Mouse (Mus musculus) brain, embryonic 14.5 days (tissue): ENCODE results near the gene Ttll11. TPM values are rescaled to one million over a fixed set of nuclear protein-coding genes. Genes with fewer than 3 reads are reported as not detected.

ENCODE experiments used
- DNase-seq: peaks from one replicate; pipeline ENCODE4 v3.0.0-alpha.2; 2011; ENCODE audit warnings: low read depth
- CTCF ChIP-seq: fragments of 200-500 bp; IDR thresholded peaks from 2 replicates; pipeline ENCODE4 v1.5.1; 2012; ENCODE audit warnings: inconsistent platforms, mild to moderate bottlenecking, moderate library complexity, borderline replicate concordance; ENCODE audit not compliant: insufficient read depth, insufficient read length; ENCODE audit errors: extremely low read depth
- POLR2A ChIP-seq: fragments of 200-500 bp; IDR thresholded peaks from 2 replicates; pipeline ENCODE4 v1.6.1; 2012; ENCODE audit warnings: mild to moderate bottlenecking, inconsistent platforms, borderline replicate concordance; ENCODE audit not compliant: poor library complexity, insufficient read depth, insufficient read length, severe bottlenecking; ENCODE audit errors: extremely low read depth
- polyA plus RNA-seq: library from polyadenylated mRNA; depleted of rRNA; stranded (reverse); fragments of >200 nt; gene quantifications from 2 replicates; pipeline ENCODE4 v1.2.3, GENCODE M21; 2012

Gene Ttll11
- polyA plus RNA-seq, 1 experiment: 9.3 TPM

DNA sequence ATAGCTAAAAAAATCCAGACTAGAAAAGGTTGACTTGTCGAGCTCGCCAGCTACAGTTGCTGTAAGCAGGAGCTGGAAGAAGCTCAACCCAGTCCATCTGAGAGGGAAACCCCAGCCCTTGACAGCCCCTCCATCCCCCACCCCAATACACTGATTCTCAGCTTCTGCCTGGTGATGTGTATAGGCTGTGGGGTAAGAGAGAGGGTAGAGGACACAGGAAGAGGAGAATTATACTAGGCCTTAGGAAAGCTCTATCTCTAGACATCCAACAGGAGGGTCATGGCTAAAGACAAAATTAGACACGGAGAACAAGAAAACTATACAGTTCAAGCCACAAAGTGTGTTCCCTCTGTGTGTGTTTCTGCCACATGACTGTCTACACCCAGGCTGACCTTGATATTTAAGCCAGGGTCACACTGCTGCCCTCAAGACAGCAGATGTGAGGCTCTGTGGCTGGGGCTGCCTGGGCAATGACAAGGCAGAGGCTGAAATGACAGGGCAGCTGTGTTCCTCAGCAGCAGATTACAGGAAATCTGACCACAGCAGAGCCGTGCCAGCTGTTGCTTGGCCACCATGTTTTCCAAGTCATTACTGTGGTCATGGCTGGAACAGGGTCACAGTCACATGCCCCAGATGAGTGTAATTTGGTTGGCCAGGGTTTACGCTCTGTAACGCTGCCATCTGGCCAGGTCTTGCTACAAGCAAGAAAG, 81.1 kb downstream of the Ttll11 start:
- no peak for TF ChIP-seq CTCF
- no peak for TF ChIP-seq POLR2A
- no peak for DNase-seq

DNA sequence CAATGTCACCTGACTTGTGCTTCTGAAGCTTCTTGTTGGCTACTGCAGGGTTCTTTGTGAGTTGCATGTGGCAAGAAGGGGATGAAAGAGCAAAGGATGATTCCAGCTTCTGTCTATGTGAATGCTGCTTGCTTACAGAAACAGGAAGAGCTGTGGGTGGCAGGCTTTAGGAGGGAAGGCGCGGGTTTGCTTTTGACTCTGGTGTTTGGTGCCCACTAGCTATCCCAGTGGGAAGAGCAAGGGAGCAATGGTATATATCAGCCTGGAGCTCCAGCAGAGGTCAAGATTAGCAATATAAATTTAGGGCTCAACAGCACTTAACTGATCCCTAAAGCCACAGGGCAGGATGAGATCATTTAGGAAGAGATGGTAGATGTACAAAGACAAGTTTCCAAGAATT, 82.6 kb downstream of the Ttll11 start:
- no peak for TF ChIP-seq CTCF
- no peak for TF ChIP-seq POLR2A
- DNase-seq: no peak

DNA sequence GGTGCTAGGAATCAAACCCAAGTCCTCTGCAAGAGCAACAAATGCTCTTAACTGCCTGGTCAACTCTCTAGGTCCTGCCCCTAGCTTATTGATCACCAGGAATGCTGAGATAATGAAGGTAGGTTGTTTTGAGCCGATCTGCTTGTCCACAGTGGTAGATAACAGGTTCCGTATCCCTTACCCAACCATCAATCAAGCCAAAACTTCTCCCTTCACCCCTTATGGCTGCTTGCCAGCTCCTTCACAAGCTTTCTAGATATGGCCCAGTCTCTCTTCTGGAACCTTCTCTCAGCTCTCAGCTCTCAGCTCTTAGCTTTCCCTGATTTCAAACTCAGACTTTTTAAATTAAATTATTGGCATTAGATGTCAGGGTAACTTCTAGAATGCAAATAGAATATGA, 85.2 kb downstream of the Ttll11 start:
- no peak for DNase-seq
- TF ChIP-seq POLR2A (no peak), CTCF (no peak)

DNA sequence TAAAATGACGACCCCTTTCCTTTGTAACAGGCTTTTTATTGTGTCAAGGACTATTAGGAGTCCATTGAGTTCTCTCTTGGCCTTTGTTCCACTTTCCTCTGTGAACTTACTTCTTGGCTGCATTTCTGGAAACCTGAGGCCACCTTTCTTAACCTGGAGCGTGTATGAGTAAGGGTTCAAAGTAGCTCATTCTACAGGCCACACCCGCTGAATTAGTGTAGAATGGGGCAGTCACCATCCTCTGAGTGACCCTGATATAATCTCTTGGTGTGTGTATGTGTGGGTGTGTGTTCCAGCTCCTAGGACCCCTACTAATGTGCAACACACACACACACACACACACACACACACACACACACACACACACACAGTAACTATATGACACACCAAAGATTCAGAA, 89.1 kb downstream of the Ttll11 start:
- no peak for DNase-seq
- no peak for TF ChIP-seq POLR2A
- TF ChIP-seq CTCF: no peak

DNA sequence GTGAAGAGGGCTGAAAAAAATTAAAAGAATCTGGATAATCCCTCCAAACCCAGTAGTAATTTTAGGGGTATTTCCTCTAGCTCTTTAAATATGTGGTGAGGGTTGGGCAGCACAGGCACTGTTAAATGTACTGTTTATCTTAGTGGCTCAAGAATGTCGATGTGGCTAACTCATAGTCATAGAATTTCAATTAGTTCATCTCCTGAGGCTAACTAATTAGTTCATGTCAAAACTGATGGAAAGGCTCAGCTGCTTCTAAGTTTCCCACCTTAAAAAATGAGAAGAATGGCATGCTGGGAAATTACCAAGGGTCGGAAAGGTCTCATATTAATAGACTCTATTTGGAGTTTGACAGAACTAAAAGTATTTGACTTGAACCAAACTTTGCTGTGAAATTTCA, 89.9 kb downstream of the Ttll11 start:
- TF ChIP-seq POLR2A (no peak), CTCF (no peak)
- no peak for DNase-seq

DNA sequence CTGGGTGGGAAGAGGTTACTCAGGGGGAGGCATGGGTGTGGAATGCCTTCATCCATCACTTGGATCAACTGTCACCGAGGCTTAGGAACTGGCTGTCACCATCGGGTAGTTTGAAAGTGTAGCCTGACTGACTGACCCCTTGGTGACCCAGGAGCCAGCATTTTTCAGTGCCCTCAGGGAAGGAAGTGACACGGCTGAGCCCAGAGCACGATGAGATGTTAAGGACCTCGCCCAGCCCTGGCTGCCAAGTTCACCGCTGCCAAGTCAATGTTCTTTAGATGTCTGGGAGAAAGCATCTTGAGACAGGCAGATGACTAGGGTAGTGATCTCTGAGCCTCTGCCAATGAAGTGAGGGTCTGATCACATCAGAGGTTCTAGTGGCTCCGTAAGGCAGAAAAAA, 95.4 kb downstream of the Ttll11 start:
- TF ChIP-seq CTCF: no peak
- no peak for TF ChIP-seq POLR2A

DNA sequence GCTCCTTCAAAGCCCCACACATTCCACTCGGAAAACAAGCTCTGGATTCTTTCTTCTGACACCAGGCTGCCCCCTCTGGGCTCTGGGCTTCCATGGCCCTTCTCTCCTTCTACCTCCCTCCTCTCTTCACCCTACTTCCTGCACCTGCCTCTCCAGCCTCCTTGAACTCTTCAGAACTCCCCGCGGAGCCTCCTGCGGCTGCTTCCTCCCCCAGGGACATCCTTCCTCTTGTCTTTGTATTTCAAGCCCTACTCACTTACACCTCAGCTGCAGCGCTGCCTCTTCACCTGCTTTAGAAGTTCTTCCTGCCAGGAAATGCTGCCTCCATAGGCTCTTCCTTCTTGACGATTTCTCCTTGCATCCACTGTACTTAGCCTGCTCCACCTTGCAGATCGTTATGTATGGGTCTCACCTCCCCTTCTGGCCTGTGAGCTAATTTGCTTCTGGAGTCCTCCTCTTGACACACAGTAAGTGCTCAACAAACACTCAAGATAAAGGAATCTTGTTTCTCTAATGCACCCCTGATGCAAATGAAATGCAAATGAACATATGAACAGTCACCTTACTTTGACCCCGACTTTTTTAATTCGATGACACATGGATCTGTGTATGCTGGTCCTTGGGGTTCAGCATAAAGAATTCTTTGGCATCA, 97.3 kb downstream of the Ttll11 start:
- no peak for DNase-seq
- TF ChIP-seq POLR2A: no peak
- TF ChIP-seq CTCF: no peak

More for the DNA sequence above, 95.4 kb downstream of the Ttll11 start:
- DNase-seq: no peak

DNA sequence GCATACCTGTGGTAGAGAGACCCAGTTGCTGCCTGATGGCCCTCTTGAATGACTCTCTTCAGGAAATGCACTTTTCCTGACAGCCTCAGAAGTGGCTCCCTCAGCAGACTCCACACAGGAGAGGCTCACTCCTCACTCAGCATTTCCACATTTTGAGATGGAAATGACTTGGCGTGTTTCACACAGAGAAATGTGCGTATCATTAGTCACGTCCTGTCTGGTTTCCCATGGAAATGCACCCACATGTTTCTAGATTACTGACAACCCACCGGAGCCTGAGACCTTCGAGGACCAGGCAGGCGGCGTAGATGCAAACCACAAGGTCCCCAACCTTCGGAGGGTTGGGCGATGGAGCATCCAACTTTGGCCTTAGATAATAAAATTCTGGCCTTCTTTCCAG, 97.8 kb downstream of the Ttll11 start:
- no peak for TF ChIP-seq CTCF
- TF ChIP-seq POLR2A: no peak
- no peak for DNase-seq

DNA sequence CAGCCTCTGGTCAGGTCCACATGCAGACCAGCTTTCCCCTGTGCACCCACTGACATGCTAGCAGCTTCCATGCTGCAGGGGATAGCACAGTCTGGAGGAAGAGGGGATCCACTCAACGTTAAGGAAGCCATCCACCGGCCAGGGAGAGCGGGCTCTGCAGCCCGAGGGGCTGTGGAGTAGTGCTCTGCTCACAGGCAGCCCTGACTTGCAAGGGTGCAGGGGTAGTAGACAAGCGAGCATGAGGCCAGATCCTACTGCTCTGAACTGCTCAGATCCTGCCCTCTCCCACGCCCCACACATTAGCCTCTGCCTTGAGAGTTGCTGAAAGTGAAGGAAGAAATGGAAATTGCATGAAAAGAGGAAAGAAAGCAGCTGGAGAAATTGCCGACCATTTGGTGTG, 99.4 kb downstream of the Ttll11 start:
- DNase-seq: no peak
- TF ChIP-seq CTCF (no peak), POLR2A (no peak)

DNA sequence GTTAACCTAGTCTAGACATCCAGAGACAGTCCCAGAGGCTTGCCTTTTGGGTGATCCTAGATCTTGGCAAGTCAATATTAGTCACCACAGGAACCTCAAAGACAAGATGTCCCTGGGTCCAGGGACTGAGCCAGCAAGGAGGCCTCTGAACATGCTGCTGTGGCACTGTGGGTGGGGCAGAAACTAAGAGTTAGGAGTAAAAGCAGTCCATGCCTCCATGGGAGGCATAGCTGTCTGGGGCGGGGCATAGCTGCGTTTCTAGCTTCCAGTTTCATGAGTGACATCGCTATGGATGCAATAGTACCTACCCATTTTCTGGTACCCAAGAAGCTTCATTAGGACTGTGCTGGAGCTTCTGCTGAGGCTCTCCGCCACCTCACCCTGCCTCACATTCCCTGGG, 99.8 kb downstream of the Ttll11 start:
- TF ChIP-seq POLR2A (no peak), CTCF (no peak)
- no peak for DNase-seq

DNA sequence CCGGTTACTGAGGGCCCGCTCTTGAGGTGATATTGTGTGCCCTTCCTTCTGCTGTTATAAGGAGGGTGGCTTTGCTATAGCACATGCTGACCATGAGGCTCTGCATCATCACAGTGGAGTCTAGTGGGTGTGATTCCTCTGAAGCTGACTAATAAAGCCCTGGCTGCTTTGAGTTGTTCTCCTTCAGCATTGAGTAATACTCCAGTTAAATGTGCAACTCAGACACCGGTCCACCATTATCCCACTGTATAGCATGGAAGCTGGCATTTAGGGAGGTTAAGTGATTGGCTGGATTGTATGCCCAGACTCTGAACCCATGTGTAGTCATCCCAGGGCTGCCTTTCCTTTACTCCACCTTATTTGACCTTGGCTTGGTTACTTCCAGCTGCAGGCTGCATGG, 101.2 kb downstream of the Ttll11 start:
- TF ChIP-seq POLR2A (no peak), CTCF (no peak)

DNA sequence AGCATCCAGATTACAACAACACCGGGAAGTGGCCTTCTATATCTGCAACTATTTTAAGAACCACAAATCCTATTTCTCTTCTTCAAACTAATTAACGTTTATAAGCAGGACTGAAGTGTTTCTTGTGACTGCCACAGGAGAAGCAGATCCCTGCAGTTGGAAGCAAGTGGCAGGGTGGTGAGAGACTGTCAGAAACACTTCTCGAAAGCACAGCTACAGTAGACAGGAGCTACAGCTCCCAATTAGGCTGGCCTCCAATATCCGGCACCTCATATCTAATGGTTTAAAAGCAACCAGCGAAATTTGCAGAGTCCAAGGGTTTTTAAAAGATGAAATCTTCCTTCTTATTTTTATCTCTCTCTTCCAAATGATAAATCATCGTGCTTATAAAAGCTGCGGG, 104.1 kb downstream of the Ttll11 start:
- TF ChIP-seq CTCF (no peak), POLR2A (no peak)
- peak; percentile 66 for DNase-seq

More for the DNA sequence above, 101.2 kb downstream of the Ttll11 start:
- no peak for DNase-seq
